Mouse (Mus musculus): ENCODE results near the gene Nme7.

Gene Nme7

GRCm38 (mm10) chr1:164461726-164462125 is 157.8 kb downstream of the Nme7 start:
- DNase-seq: peak; percentile 25

GRCm38 (mm10) chr1:164467406-164467805 is 163.5 kb downstream of the Nme7 start:
- DNase-seq: no peak

- no peak for DNase-seq
Observed at GRCm38 (mm10) chr1:164468329-164468728, 164.4 kb downstream of the Nme7 start.

GRCm38 (mm10) chr1:164470985-164471384 is 167.1 kb downstream of the Nme7 start:
- DNase-seq: no peak

GRCm38 (mm10) chr1:164471632-164472031 is 167.7 kb downstream of the Nme7 start:
- no peak for DNase-seq

- DNase-seq: no peak
Observed at GRCm38 (mm10) chr1:164473398-164473797, 169.5 kb downstream of the Nme7 start.

- no peak for DNase-seq
Observed at GRCm38 (mm10) chr1:164474310-164474709, 170.4 kb downstream of the Nme7 start.

GRCm38 (mm10) chr1:164474778-164475511 is 171.0 kb downstream of the Nme7 start:
- DNase-seq: no peak

- DNase-seq: no peak
Observed at GRCm38 (mm10) chr1:164475895-164476294, 172.0 kb downstream of the Nme7 start.

- no peak for DNase-seq
Observed at GRCm38 (mm10) chr1:164480755-164481644, 177.1 kb downstream of the Nme7 start.

- DNase-seq: no peak
Observed at GRCm38 (mm10) chr1:164481645-164482354, 177.9 kb downstream of the Nme7 start.

- DNase-seq: no peak
Observed at GRCm38 (mm10) chr1:164482833-164483232, 178.9 kb downstream of the Nme7 start.

- no peak for DNase-seq
Observed at GRCm38 (mm10) chr1:164483728-164484127, 179.8 kb downstream of the Nme7 start.
